Mouse (Mus musculus) ES-E14 (cell line): ENCODE results near the gene Gap43. TPM values are rescaled to one million over a fixed set of nuclear protein-coding genes. Genes with fewer than 3 reads are reported as not detected.

Source experiments
- DNase-seq: peaks from one replicate; pipeline ENCODE4 v3.0.0-alpha.2; 2013; ENCODE audit warnings: low read depth, low spot score
- H3K27ac ChIP-seq: 2 replicates; pipeline ENCODE4 v1.5.1; 2012; ENCODE audit warnings: low read depth, mild to moderate bottlenecking, low read length, moderate library complexity, mixed read lengths; ENCODE audit not compliant: poor library complexity, insufficient read depth, severe bottlenecking
- H3K36me3 ChIP-seq: 2 replicates; pipeline ENCODE4 v1.6.1; 2012; ENCODE audit warnings: mild to moderate bottlenecking, low read length, moderate library complexity, mixed read lengths; ENCODE audit not compliant: control insufficient read depth, poor library complexity, insufficient read depth, severe bottlenecking
- H3K4me1 ChIP-seq, 2 experiments: fragments of 150-350 bp in 1 of 2; sonication (generic) in 1 of 2; 2 replicates each; pipeline ENCODE4 v1.6.1; 2012; ENCODE audit warnings: low read length in 2 of 2, mild to moderate bottlenecking in 1 of 2, mixed read lengths in 1 of 2; ENCODE audit not compliant: control insufficient read depth in 2 of 2, insufficient read depth in 2 of 2, poor library complexity in 1 of 2
- H3K4me3 ChIP-seq, 2 experiments: fragments of 150-350 bp in 1 of 2; sonication (generic) in 1 of 2; 2 replicates each; pipeline ENCODE4 v1.5.1; 2012; ENCODE audit warnings: low read length in 2 of 2, low read depth in 1 of 2, mild to moderate bottlenecking in 1 of 2, mixed read lengths in 1 of 2; ENCODE audit not compliant: insufficient read depth in 1 of 2, poor library complexity in 1 of 2, severe bottlenecking in 1 of 2
- H3K9ac ChIP-seq: 2 replicates; pipeline ENCODE4 v1.6.1; 2012; ENCODE audit warnings: low read depth, mild to moderate bottlenecking, low read length, mixed read lengths; ENCODE audit not compliant: poor library complexity, insufficient read depth, severe bottlenecking
- H3K9me3 ChIP-seq: fragments of 150-350 bp; sonication (generic); 2 replicates; pipeline ENCODE4 v1.6.1; 2012; ENCODE audit warnings: low read depth, mild to moderate bottlenecking, low read length; ENCODE audit not compliant: control insufficient read depth, insufficient read depth
- CHD2 ChIP-seq: IDR thresholded peaks from 2 replicates; pipeline ENCODE4 v1.6.1; 2014; ENCODE audit warnings: mild to moderate bottlenecking, low read depth, low read length, inconsistent platforms
- HCFC1 ChIP-seq: IDR thresholded peaks from 2 replicates; pipeline ENCODE4 v1.6.1; 2012; ENCODE audit warnings: low read length, inconsistent platforms, borderline replicate concordance; ENCODE audit not compliant: insufficient read depth
- MAFK ChIP-seq: IDR thresholded peaks from 2 replicates; pipeline ENCODE4 v1.6.1; 2014; ENCODE audit warnings: mild to moderate bottlenecking, low read depth, low read length, inconsistent platforms; ENCODE audit not compliant: insufficient read depth
- ZC3H11A ChIP-seq: IDR thresholded peaks from 2 replicates; pipeline ENCODE4 v1.6.1; 2012; ENCODE audit warnings: low read depth, mild to moderate bottlenecking, inconsistent platforms, low read length, borderline replicate concordance
- ZNF384 ChIP-seq: IDR thresholded peaks from 2 replicates; pipeline ENCODE4 v1.6.1; 2012; ENCODE audit warnings: low read depth, low read length, inconsistent platforms
- in situ Hi-C, 2 experiments: fragments of 600-800 bp; cut with MboI; formaldehyde crosslinking; loops; one replicate each; pipeline ENCODE4 v1.15.1; 2025; ENCODE audit warnings: low sequenced_read_pairs in 2 of 2, inconsistent platforms in 1 of 2; ENCODE audit not compliant: unreplicated experiment in 2 of 2
- total RNA-seq: library from RNA; depleted of rRNA; stranded (reverse); fragments of 300-350 nt; gene quantifications from 2 replicates; pipeline ENCODE4 v1.2.3, GENCODE M21; 2012; rRNA removed

Gene Gap43
- total RNA-seq = 11.5 and 35.4 TPM in 2 replicates

- no peak within 1 kb of the TSS for H3K9ac ChIP-seq
- peaks cover 8% of the 10 kb centered on the region in 2 experiments; a peak in 3 of 4 replicates for H3K4me1 ChIP-seq
- no peaks in the 10 kb centered on the region for H3K9me3 ChIP-seq
- in situ Hi-C loops = no loop called here
- H3K4me3 ChIP-seq = peak within 1 kb of the TSS; percentile 46 to 65
- no peak for DNase-seq
- no peak for TF ChIP-seq HCFC1
- no peak for TF ChIP-seq ZNF384
- TF ChIP-seq MAFK = no peak
- no peak for TF ChIP-seq ZC3H11A
- TF ChIP-seq CHD2 = no peak
- no peaks in the 10 kb centered on the region for H3K36me3 ChIP-seq
- H3K27ac ChIP-seq = no peak within 1 kb of the TSS
Observed at GRCm38 (mm10) chr16:42340021-42340768, at the start of gene Gap43. Gene Gap43, minus strand, starts transcription at chr16:42340651.

- no peak overlapping the region for H3K4me3 ChIP-seq
- no peak overlapping the region for H3K9ac ChIP-seq
- no peaks in the 10 kb centered on the region for H3K9me3 ChIP-seq
- H3K27ac ChIP-seq = no peak overlapping the region
- in situ Hi-C loops = no loop called here
- no peaks in the 10 kb centered on the region for H3K4me1 ChIP-seq
- no peak for DNase-seq
- TF ChIP-seq CHD2 (no peak), MAFK (no peak), ZNF384 (no peak), ZC3H11A (no peak), HCFC1 (no peak)
- H3K36me3 ChIP-seq = no peaks in the 10 kb centered on the region
Observed at GRCm38 (mm10) chr16:42381328-42381838, 40.9 kb upstream of the Gap43 start.

GRCm38 (mm10) chr16:42380641-42381040 is 40.2 kb upstream of the Gap43 start:
- in situ Hi-C loops = no loop called here
- H3K9me3 ChIP-seq = no peaks in the 10 kb centered on the region
- H3K27ac ChIP-seq = no peak overlapping the region
- H3K36me3 ChIP-seq = no peaks in the 10 kb centered on the region
- no peak for DNase-seq
- no peak for TF ChIP-seq MAFK
- TF ChIP-seq ZNF384 = no peak
- no peak for TF ChIP-seq CHD2
- TF ChIP-seq ZC3H11A = no peak
- TF ChIP-seq HCFC1 = no peak
- H3K4me1 ChIP-seq = no peaks in the 10 kb centered on the region
- no peak overlapping the region for H3K9ac ChIP-seq
- H3K4me3 ChIP-seq = no peak overlapping the region

- Histone ChIP-seq H3K9ac (no peak overlapping the region), H3K9me3 (no peaks in the 10 kb centered on the region), H3K4me1 (0 out of 4 replicates have a peak, but pooled peaks cover 2 to 4% of the 10 kb centered on the region in 2 experiments), H3K27ac (no peak overlapping the region), H3K4me3 (no peak overlapping the region), H3K36me3 (no peaks in the 10 kb centered on the region)
- no peak for TF ChIP-seq MAFK
- no peak for TF ChIP-seq CHD2
- TF ChIP-seq ZC3H11A = no peak
- no peak for TF ChIP-seq ZNF384
- TF ChIP-seq HCFC1 = no peak
- in situ Hi-C loops = no loop called here
- no peak for DNase-seq
Observed at GRCm38 (mm10) chr16:42370148-42370547, 29.7 kb upstream of the Gap43 start.
